Mouse (Mus musculus) testis, adult 2 months (tissue): ENCODE data around the gene Mei1.

ENCODE experiments used
- CTCF ChIP-seq: fragments of 200-500 bp; IDR thresholded peaks from 2 replicates; pipeline ENCODE4 v1.5.1; 2012; ENCODE audit warnings: low read depth, mild to moderate bottlenecking, inconsistent platforms, low read length, moderate library complexity; ENCODE audit not compliant: control insufficient read depth, insufficient read depth, insufficient replicate concordance
- POLR2A ChIP-seq: fragments of 200-500 bp; IDR thresholded peaks from 2 replicates; pipeline ENCODE4 v1.6.1; 2012; ENCODE audit warnings: low read depth, mild to moderate bottlenecking, inconsistent platforms, low read length, moderate library complexity; ENCODE audit not compliant: control insufficient read depth

DNA sequence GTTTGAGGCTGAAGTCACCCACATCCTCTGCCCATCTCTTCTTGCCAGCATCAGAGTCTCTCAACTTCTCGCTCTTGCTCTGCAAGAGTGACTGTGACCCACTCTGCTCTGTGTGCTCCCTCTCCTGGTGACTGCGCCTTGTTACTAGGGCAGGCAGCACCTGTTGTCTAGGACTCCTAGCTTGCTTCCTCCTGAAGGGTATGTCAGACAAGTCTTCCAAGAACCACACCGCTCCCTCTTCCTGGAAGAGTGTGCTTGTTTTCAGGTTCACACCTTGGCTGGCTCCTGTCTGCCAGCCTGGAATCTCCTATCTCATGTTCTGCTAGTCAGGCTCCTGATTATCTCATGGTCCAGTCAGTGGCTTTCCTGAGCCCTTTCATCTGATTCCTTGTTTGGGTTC is 70.6 kb downstream of the Mei1 start:
- TF ChIP-seq POLR2A (no peak), CTCF (no peak)
